Mouse (Mus musculus): Measurements from ENCODE around the gene Gm20431. TPM values are rescaled to one million over a fixed set of nuclear protein-coding genes. Genes with fewer than 3 reads are reported as not detected.

The Gm20431 gene
- polyA plus RNA-seq, 1 experiment from 2014 or later, result 11.5 TPM

DNA sequence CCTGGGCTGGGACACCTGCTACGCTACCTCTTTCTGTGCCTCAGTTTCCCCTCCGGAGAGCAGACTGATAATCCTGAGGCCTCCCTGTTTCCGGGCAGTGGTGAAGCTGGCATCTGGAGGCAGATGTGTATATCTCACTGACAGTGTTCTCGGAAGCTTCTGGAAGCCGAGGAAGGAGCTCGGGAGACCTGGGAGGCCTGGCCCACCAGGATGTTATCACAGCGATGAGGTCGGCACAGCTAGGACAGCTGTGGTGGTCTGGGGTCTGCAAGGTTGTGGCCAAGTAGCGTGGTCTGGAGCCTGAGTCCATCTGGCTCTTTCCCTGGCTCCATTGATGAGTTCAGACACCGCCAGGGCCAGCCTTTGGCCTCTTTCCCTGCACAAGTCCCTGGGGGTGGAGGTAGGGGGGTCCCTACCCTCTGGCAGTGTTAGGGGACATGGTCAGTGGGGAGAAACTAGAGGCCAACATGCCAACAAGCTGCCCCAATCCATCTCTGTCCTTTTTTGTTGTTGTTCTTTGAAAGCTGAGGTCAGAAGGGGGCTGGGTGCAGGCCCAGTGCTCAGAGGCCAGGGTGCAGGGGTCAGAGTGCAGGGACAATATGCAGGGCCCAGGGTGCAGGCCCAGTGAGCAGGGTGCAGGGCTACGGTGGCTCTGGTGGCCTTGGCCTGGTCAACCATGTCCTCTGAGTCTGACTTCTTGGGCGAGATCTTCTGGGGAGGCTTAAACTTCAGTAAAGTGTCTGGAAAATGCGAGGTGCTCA is 96.6 kb downstream of the Gm20431 start:
- Histone ChIP-seq H3K9ac (replicated peaks; ENCODE audit: low read length) (no peak overlapping the region), H3K4me2 (ENCODE audit: low read length) (no peak overlapping the region), H3K27ac (replicated peaks; ENCODE audit: low read depth, low read length) (no peak overlapping the region), H3K4me3 (replicated peaks; ENCODE audit: low read depth, low read length) (no peak overlapping the region), H3K27me3 (ENCODE audit: control insufficient read depth, insufficient read depth, low read length) (no peaks in the 10 kb centered on the region), H3K36me3 (ENCODE audit: control insufficient read depth, insufficient read depth, low read length) (no peaks in the 10 kb centered on the region), H3K9me3 (ENCODE audit: control insufficient read depth, low read length) (no peaks in the 10 kb centered on the region), H3K4me1 (ENCODE audit: control insufficient read depth, insufficient read depth, low read length) (0 out of 2 replicates have a peak, but pooled peaks cover 3% of the 10 kb centered on the region)
- DNase-seq (no peak), ATAC-seq (ENCODE audit: low FRiP score, low TSS enrichment) (no peak)
- WGBS, result 86% methylated on average over 13 of the region's 13 CpGs

DNA sequence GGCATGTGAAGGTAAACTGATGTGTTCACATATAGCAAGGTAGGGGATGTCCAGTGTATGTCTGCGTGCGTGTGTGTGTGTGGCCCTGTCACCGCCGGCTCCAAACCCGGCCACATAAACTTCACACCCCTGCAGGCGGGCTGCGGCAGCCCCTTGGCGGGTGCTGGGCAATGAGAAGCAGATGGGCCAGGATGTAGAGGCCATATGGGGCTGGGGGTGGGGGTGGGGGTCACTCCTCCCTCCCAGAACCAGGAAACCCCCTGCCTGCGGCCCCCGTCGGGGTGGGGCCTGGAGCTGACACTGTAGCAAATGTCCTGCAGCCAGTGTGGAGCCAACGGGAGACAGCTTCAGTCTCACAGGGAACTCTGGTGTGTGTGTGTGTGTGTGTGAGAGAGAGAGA is 97.6 kb downstream of the Gm20431 start:
- Histone ChIP-seq H3K4me3 (replicated peaks; ENCODE audit: low read depth, low read length) (no peak overlapping the region), H3K36me3 (ENCODE audit: control insufficient read depth, insufficient read depth, low read length) (no peaks in the 10 kb centered on the region), H3K4me1 (ENCODE audit: control insufficient read depth, insufficient read depth, low read length) (peaks cover 8% of the 10 kb centered on the region; the same call in 1 of the 2 replicates), H3K4me2 (ENCODE audit: low read length) (no peak overlapping the region), H3K27me3 (ENCODE audit: control insufficient read depth, insufficient read depth, low read length) (no peaks in the 10 kb centered on the region), H3K9ac (replicated peaks; ENCODE audit: low read length) (no peak overlapping the region), H3K9me3 (ENCODE audit: control insufficient read depth, low read length) (no peaks in the 10 kb centered on the region), H3K27ac (replicated peaks; ENCODE audit: low read depth, low read length) (no peak overlapping the region)
- DNase-seq (no peak), ATAC-seq (ENCODE audit: low FRiP score, low TSS enrichment) (no peak)
- 56% methylated on average over 12 of the region's 12 CpGs for WGBS

DNA sequence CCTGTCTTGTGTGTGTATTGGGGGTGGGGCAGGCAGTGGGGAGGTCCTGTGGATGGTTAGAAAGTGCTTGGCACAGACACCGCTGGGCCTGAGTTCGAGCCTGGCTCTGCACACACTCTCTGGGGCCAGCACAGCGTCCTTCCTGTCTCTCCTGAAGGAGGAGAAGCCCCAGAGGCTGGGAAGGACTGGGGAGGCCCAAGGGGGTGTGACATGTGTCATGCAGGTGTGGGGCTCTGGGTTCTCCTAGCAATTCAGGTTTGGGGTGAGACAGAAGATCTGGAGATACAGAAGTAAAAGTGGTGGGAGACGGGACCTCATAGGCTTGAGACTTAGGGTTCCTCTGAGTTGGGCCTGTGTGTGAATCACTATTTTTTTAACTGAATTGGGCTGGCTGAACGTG is 98.3 kb downstream of the Gm20431 start:
- ATAC-seq (ENCODE audit: low FRiP score, low TSS enrichment) (no peak), DNase-seq (no peak)
- H3K4me3 ChIP-seq (replicated peaks; ENCODE audit: low read depth, low read length), result no peak overlapping the region
- H3K27me3 ChIP-seq (ENCODE audit: control insufficient read depth, insufficient read depth, low read length), result no peaks in the 10 kb centered on the region
- no peak overlapping the region for H3K9ac ChIP-seq (replicated peaks; ENCODE audit: low read length)
- no peaks in the 10 kb centered on the region for H3K36me3 ChIP-seq (ENCODE audit: control insufficient read depth, insufficient read depth, low read length)
- peaks cover 8% of the 10 kb centered on the region; the same call in 1 of the 2 replicates for H3K4me1 ChIP-seq (ENCODE audit: control insufficient read depth, insufficient read depth, low read length)
- H3K27ac ChIP-seq (replicated peaks; ENCODE audit: low read depth, low read length), result no peak overlapping the region
- H3K4me2 ChIP-seq (ENCODE audit: low read length), result no peak overlapping the region
- WGBS, result 82% methylated on average over 5 of the region's 5 CpGs
- H3K9me3 ChIP-seq (ENCODE audit: control insufficient read depth, low read length), result no peaks in the 10 kb centered on the region

DNA sequence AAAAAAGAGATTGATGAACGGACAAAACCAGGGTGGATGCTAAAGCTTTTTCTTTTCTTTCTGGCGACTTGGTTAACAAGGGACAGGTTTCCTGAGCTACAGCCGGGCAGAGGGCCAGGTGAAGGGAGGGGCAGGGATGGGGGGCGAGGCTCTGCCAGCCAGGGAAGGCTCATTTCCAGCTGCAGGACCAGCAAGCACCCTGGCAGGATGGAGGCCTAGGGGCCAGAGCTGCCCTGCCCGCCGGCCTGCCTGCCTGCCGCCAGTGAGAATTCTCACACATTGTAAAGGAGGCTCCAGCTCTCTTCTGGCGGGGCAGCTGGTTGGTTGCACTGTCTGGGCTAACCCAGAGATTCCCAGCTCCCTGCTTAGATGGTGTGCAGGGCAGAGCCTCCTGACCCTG is 99.2 kb downstream of the Gm20431 start:
- 51% methylated on average over 8 of the region's 8 CpGs for WGBS
- no peak for ATAC-seq (ENCODE audit: low FRiP score, low TSS enrichment)

DNA sequence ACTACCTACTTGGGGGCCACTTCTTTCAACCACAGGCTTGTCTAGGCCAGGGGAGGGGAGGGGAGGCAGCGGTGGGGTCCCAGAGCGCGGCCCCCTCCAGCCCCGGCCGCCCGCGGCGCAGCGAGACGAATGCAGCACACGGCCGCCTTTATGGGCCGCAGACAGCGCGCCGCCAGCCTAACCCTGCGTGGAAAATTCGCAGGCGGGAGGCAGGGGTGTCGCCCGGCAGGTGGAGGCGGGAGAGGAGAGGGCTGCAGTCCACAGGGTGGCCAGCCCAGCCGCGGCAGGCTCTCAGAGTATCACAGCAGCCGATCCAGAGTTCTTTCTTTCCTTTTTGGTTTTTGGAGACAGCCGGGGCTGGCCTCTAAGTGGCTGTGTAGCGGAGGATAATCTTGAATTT is 101.9 kb downstream of the Gm20431 start:
- Histone ChIP-seq H3K9me3 (ENCODE audit: control insufficient read depth, low read length) (no peaks in the 10 kb centered on the region), H3K4me1 (ENCODE audit: control insufficient read depth, insufficient read depth, low read length) (peaks cover 5% of the 10 kb centered on the region; the same call in 1 of the 2 replicates), H3K4me2 (ENCODE audit: low read length) (peak overlapping the region; percentile 45), H3K27me3 (ENCODE audit: control insufficient read depth, insufficient read depth, low read length) (no peaks in the 10 kb centered on the region), H3K36me3 (ENCODE audit: control insufficient read depth, insufficient read depth, low read length) (no peaks in the 10 kb centered on the region), H3K27ac (replicated peaks; ENCODE audit: low read depth, low read length) (no peak overlapping the region; the same call in 1 of the 2 replicates), H3K9ac (replicated peaks; ENCODE audit: low read length) (no peak overlapping the region; the same call in 1 of the 2 replicates), H3K4me3 (replicated peaks; ENCODE audit: low read depth, low read length) (peak overlapping the region; percentile 24)
- 10% methylated on average over 27 of the region's 27 CpGs for WGBS
- ATAC-seq (ENCODE audit: low FRiP score, low TSS enrichment), result peak; percentile 60; the same call in 1 of the 2 replicates
- peak; percentile 58 for DNase-seq

More for the DNA sequence above, 99.2 kb downstream of the Gm20431 start:
- Histone ChIP-seq H3K27ac (replicated peaks; ENCODE audit: low read depth, low read length) (no peak overlapping the region), H3K36me3 (ENCODE audit: control insufficient read depth, insufficient read depth, low read length) (no peaks in the 10 kb centered on the region), H3K4me2 (ENCODE audit: low read length) (no peak overlapping the region), H3K9ac (replicated peaks; ENCODE audit: low read length) (0 out of 2 replicates have a peak overlapping the region, but pooled peaks have one; percentile 6), H3K9me3 (ENCODE audit: control insufficient read depth, low read length) (no peaks in the 10 kb centered on the region), H3K4me3 (replicated peaks; ENCODE audit: low read depth, low read length) (no peak overlapping the region), H3K27me3 (ENCODE audit: control insufficient read depth, insufficient read depth, low read length) (no peaks in the 10 kb centered on the region), H3K4me1 (ENCODE audit: control insufficient read depth, insufficient read depth, low read length) (peaks cover 8% of the 10 kb centered on the region; the same call in 1 of the 2 replicates)
- peak; percentile 54 for DNase-seq

Small RNAs within 50 kb of the gene (microRNA-seq; reads per million reads assigned to microRNA genes)
- gene Gm22355, result not detected

Other genes starting within 250 kb of the Gm20431 start
- gene Slc9a8, start 239.8 kb downstream of the Gm20431 start, polyA plus RNA-seq (2014; fragmentation: Nextera tagmentation; extraction: Ambion mirVana), result 15.5 and 19.2 TPM in 2 replicates
- 127 and 146 TPM in 2 replicates for gene Rnf114, start 168.9 kb downstream of the Gm20431 start, polyA plus RNA-seq (2014; fragmentation: Nextera tagmentation; extraction: Ambion mirVana)
- gene Spata2, start 168.6 kb downstream of the Gm20431 start, polyA plus RNA-seq (2014; fragmentation: Nextera tagmentation; extraction: Ambion mirVana), result 27.4 and 29.9 TPM in 2 replicates
- 0.53 and 4.4 TPM in 2 replicates for gene Snai1, start 123.3 kb downstream of the Gm20431 start, polyA plus RNA-seq (2014; fragmentation: Nextera tagmentation; extraction: Ambion mirVana)
- 286 and 299 TPM in 2 replicates for gene Ube2v1, start 29.4 kb downstream of the Gm20431 start, polyA plus RNA-seq (2014; fragmentation: Nextera tagmentation; extraction: Ambion mirVana)
- gene Cebpb, start 27.4 kb upstream of the Gm20431 start, polyA plus RNA-seq (2014; fragmentation: Nextera tagmentation; extraction: Ambion mirVana), result 1.4 TPM in 2 replicates
- 28.8 and 29.9 TPM in 2 replicates for gene Tmem189, start 28.3 kb upstream of the Gm20431 start, polyA plus RNA-seq (2014; fragmentation: Nextera tagmentation; extraction: Ambion mirVana)